Mouse (Mus musculus) left cerebral cortex, postnatal 14 days (tissue): ENCODE results near the gene Hist1h2bg. TPM values are rescaled to one million over a fixed set of nuclear protein-coding genes. Genes with fewer than 3 reads are reported as not detected.
"Not testable (repeated sequence)": the region's sequence is repeated elsewhere in the genome, so short reads cannot be mapped to it uniquely, and the experiment has no call there.

ENCODE experiments used
- DNase-seq, 2 experiments: peaks; one replicate each; pipeline ENCODE4 v3.0.0; 2021 to 2022; ENCODE audit warnings: low spot score in 2 of 2, mixed read lengths in 1 of 2
- intact Hi-C: fragments of 180-260 bp; cut with DNase I; formaldehyde crosslinking; loops from one replicate; pipeline ENCODE4 v1.15.1; 2025
- total RNA-seq, 2 experiments: library from RNA; stranded (reverse); gene quantifications; 2 replicates each; pipeline ENCODE4 v1.2.3; 2021

Hist1h2bg gene
- total RNA-seq, 2 experiments from 2014 or later: 79.2 to 92.9 TPM

DNA sequence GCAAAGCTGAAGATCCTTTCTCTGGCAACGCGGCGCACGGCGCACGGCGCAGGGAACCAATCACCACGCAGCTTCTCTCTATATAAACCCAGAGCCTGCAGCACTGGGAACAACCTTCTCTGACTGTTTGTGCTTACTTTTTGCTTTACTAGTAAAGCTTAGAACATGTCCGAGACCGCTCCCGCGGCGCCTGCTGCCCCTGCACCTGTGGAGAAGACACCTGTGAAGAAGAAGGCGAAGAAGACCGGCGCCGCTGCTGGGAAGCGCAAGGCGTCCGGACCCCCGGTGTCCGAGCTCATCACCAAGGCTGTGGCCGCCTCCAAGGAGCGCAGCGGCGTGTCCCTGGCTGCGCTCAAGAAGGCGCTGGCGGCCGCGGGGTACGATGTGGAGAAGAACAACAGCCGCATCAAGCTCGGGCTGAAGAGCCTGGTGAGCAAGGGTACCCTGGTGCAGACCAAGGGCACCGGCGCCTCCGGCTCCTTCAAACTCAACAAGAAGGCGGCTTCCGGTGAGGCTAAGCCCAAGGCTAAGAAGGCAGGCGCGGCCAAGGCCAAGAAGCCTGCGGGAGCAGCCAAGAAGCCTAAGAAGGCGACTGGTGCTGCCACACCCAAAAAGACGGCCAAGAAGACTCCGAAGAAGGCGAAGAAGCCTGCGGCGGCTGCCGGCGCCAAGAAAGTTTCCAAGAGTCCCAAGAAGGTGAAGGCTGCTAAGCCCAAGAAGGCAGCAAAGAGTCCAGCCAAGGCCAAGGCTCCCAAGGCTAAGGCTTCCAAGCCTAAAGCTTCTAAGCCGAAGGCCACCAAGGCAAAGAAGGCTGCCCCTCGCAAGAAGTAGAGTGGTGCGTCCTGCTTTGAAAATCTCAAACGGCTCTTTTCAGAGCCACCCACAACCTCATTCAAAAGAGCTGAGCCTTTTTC is 16.0 kb upstream of the Hist1h2bg start:
- intact Hi-C loops: no loop called here
- peak; percentile 62 to 82 for DNase-seq

GRCm38 (mm10) chr13:23555839-23556416 is 15.3 kb upstream of the Hist1h2bg start:
- DNase-seq: peak; percentile 75 to 94
- intact Hi-C loops: no loop called here

DNA sequence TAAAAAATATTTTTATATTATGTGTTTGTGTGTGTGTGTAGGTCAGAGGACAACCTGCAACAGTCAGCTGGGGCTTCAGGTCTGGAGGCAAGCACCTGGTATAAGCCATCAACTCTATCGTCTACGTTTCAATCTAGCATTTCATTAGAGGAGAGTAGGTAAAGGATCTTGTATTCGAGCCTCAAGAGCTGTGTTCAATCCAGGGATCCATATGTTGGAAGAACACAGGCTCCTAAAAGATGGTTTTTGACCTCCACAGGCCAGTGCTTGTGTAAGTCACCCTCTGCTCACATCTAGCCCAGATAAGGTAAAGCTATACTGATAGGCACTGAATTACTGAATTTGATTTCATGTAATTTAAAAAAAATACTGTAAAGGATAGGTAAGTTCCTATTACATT is 14.3 kb upstream of the Hist1h2bg start:
- intact Hi-C loops: no loop called here
- no peak for DNase-seq

DNA sequence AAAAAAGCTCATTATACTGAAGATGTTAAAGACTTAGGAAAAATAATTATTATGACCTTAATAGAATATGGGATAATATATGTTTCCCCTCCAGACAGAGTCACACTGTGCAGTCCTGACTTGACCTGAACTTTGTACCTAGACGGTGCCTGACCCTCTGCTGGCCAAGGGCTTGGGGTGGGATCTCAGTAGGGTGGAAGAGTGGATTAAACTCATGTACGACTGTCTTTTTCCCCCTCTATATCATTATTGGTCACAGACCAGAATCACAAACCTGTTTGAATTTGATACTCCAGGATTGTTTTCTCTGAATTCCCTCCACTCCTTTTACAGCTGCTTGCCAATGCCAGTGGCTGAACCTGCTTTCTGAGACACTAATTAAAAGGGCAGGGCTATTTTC is 10.5 kb upstream of the Hist1h2bg start:
- intact Hi-C loops, DNase-seq: not testable (repeated sequence)

- intact Hi-C loops, DNase-seq: not testable (repeated sequence)
Measured at GRCm38 (mm10) chr13:23561531-23561882, 9.7 kb upstream of the Hist1h2bg start.

GRCm38 (mm10) chr13:23561883-23562659 is 9.1 kb upstream of the Hist1h2bg start, which contains the start of gene Hist1h3e:
Gene Hist1h3e, minus strand, starts transcription at chr13:23562369.
- DNase-seq: peak; percentile 96 to 98
- intact Hi-C loops: not testable (repeated sequence)

GRCm38 (mm10) chr13:23562699-23563462 is 8.3 kb upstream of the Hist1h2bg start:
- intact Hi-C loops: no loop called here
- DNase-seq: peak; percentile 45 to 69

DNA sequence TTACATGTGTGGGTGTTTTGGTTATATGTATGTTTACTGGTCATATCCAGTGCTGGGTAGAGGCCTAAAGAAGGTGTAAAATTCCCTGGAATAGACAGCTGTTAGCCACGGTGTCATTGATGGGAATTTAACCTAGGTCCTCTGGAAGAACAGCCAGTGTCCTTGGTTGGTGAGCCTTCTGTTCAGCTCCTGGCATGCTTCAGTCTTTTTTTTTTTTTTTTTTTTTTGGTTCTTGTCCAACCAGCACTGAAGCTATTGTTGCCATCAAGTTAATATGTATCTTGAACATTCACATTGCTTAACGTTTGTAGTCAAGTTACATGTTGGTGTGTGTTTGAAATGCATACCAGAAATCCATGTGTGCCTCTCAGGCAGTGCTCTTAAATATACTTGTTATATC is 6.7 kb upstream of the Hist1h2bg start:
- no peak for DNase-seq
- intact Hi-C loops: no loop called here

GRCm38 (mm10) chr13:23570261-23571021 is 755 bp upstream of the Hist1h2bg start:
- DNase-seq, intact Hi-C loops: not testable (repeated sequence)

DNA sequence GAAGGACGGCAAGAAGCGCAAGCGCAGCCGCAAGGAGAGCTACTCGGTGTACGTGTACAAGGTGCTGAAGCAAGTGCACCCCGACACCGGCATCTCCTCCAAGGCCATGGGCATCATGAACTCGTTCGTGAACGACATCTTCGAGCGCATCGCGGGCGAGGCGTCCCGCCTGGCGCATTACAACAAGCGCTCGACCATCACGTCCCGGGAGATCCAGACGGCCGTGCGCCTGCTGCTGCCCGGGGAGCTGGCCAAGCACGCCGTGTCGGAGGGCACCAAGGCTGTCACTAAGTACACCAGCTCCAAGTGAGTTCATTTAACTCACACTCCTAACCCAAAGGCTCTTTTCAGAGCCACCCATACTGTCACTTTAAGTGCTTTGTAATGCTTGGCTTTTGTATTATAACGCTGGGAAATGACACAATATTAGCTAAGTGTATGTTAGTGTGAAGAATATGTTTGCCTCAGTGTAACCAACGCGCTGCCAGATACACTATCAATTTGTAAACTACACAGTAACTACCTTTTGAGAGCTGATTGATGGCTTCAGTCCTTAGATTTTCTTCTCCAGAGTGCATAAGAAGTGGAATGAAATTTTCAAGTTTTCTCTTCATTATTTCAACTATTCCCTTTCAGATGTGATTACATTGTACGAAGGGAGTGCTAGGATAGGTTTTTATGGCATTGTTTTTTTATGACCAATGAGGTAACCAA is 465 bp downstream of the Hist1h2bg start:
- DNase-seq, intact Hi-C loops: not testable (repeated sequence)

- intact Hi-C loops: no loop called here
Measured at GRCm38 (mm10) chr13:23572218-23573033, 1.2 kb downstream of the Hist1h2bg start.

DNA sequence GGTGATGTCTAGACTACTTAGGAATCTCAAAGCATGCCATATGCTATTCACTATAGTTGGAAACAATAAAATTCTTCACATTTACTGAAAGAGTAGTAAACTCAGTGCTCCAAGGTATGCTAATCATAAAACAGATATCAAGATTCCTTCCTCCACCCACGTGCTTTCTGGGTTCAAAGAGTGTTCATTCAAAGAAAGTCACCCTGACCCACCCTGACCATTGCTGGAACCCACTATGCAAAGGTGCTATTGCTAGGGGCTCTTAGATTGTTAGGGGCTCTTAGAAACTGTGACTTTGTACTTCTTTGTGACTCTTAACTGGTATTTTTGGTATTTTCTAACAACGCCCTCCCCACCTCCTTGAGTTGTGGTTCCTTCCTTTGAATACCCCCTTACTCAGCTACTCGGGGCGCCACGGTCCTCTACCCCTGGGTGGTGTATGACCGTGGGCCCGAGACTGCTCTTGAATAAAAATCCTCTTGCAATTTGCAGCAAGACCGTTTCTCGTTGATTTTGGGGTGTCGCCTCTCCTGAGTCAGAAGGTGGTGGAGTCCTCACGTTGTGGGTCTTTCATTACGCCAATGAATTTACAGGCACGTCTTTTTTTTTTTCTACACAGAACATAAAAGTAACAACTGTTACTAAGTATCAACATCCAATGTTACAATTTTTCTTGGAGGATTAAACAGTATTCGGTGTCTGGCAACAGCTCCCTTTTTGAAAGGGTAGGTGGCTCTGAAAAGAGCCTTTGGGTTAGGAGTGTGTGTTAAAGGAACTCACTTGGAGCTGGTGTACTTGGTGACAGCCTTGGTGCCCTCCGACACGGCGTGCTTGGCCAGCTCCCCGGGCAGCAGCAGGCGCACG is 2.1 kb downstream of the Hist1h2bg start:
- intact Hi-C loops: not testable (repeated sequence)

More at GRCm38 (mm10) chr13:23572218-23573033, 1.2 kb downstream of the Hist1h2bg start:
- no peak for DNase-seq

GRCm38 (mm10) chr13:23573898-23574524 is 2.8 kb downstream of the Hist1h2bg start, which contains the start of the genes Hist1h2bf and Hist1h2ad:
Gene Hist1h2bf, minus strand, starts transcription at chr13:23574196.
Gene Hist1h2ad, plus strand, starts transcription at chr13:23574381.
- intact Hi-C loops: not testable (repeated sequence)
- DNase-seq: peak; percentile 96 to 98

More for the DNA sequence above, 2.1 kb downstream of the Hist1h2bg start:
- not testable (repeated sequence) for DNase-seq

- DNase-seq, intact Hi-C loops: not testable (repeated sequence)
Measured at GRCm38 (mm10) chr13:23574546-23575170, 3.5 kb downstream of the Hist1h2bg start.

DNA sequence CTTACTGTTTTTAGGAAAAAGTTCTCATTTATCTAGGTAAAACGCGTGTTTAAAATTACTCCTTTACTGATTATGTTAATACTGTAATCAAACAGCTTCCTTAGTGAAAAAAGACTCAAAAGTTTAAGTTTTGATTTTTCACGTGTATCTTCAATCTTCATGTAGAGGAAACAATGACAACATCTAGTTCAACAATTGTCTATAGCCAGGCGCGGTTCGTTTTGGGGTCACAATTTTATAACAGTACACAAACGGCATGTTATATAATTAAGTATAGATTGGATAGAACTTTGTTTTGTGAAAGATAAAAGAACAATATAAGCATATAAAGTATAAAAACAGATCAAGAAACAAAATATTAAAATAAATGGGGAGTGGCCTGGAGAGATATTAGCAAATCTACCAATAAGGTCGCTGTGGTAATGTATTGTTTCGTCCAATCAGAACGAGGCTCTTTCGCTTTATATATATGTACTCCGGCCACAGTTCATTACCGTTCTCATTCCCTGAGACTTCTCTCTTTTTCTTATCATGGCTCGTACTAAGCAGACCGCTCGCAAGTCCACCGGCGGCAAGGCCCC is 4.2 kb downstream of the Hist1h2bg start, which contains the start of gene Hist1h3d:
Gene Hist1h3d (plus strand): TSS at position 493 of the 581 bp plus-strand sequence.
- peak; percentile 52 to 74 for DNase-seq
- intact Hi-C loops: no loop called here
